Mouse (Mus musculus): Measurements from ENCODE around the gene Gabrr1.

The Gabrr1 gene

DNA sequence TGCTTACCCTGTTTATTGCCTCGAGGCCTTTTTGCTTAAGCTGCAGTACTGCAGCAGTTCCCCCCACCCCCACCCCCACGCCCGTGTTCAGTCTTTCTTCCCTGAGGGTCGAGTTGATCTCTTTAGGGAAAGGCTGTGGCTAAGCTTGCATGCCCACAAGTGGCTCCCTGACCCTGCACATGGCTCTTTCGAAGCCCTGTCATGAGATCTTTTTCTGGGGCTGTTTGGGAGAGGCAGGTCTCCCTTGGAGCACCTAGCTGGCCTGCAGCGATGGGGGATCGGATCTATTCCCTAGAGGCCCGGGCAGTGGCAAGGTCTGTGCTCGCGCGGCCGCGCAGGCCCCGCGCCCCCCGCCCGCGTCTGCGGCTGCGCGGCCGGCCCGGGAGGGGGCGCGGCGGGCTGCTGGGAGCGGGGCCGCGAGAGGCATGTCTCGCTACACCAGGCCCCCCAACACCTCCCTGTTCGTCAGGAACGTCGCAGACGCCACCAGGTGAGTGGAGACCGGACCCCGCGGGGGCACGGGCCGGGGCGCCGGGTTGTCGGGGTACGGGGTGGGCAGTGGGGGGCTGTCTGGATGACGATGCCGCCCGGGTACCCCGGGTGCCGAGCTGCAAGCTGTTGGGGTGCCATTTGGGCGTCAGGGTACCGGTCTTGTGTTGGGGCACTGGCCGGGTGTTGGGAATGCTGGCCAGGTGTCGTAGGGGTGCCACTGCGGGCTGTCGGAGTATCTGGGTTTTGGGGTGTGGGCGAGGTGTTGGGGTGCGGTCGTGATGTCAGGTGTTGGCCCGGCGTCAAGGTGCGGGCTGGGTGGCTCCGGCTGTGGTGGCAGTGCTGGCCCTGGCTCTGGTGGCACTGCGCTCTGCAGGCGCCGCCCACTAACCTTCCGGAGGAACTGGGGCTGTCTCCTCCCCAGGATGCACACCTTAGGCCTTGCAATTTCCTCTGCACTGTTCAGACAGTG is 76.8 kb downstream of the Gabrr1 start, which contains the start of gene Srsf12:
Srsf12 (plus strand) TSS at position 111 of the 961 bp plus-strand sequence.
- DNase-seq (ENCODE audit: low spot score) = no peak
